Mouse (Mus musculus) embryo, embryonic 11.5 days (tissue): ENCODE data around the gene Actrt3.
"Not testable (repeated sequence)": the region's sequence is repeated elsewhere in the genome, so short reads cannot be mapped to it uniquely, and the experiment has no call there.

Experiments used
- DNase-seq: peaks from one replicate; pipeline ENCODE4 v3.0.0-alpha.2; 2012; ENCODE audit warnings: low read depth, low spot score

Gene Actrt3

DNA sequence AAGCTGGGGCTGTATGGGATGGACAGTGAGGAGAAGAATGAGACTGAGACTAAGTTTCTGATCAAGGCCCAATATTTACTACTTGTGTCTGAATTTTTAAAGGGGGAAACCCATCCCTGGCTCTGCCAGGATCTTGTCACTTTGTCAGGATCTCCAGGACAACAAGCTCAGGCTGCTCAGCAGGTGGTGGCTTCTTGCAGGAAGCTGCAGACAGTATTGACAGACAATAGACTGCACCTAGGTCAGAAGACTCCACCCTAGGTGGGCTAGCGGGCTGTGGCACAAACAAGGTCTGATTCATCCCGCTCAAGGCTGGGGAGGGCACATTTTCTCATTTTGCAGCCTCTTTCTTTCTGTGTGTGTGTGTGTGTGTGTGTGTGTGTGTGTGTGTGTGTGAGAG is 26.2 kb downstream of the Actrt3 start:
- no peak for DNase-seq

- DNase-seq: not testable (repeated sequence)
Observed at GRCm38 (mm10) chr3:30566333-30566732, 33.4 kb downstream of the Actrt3 start.

- no peak for DNase-seq
Observed at GRCm38 (mm10) chr3:30560677-30561314, 38.9 kb downstream of the Actrt3 start.

GRCm38 (mm10) chr3:30553741-30554140 is 46.0 kb downstream of the Actrt3 start:
- DNase-seq: no peak

DNA sequence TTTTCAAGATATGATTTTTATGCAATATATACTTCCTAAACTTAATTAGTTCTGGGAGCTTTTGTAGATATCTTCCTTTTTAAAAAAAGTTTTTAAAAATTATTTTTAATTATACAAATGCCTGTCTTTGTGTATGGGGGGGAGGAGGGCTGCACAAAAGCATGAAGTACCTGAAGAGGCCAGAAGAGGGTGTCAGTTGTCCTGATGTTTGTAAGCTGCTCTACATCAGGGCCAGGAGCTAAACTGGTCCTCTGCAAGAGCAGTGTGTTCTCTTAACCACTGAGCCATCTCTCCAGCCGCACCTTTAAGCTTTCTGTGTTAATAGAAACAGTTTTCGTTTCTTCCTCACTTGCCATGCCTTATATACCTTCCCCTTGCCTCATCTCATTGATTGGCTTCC is 49.5 kb downstream of the Actrt3 start:
- DNase-seq: no peak

DNA sequence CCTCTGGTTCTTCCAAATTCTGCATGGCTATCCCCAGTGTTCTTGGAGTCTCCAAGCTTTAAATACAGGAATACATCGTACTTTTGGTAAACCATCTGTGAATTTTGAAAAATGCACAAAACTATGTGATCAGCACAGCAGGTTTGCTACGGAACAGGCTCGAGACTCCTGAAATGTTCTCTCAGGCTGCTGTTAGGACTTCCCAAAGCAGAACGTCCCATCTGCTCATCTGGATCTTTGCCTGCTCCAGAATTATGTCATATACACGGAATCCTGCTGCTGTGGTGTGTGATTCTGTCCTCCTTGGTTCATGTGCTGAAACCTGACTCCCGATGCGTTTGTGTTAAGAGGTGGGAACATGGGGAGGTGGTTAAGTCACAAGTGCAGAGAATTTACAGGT is 50.8 kb downstream of the Actrt3 start:
- DNase-seq: no peak

- DNase-seq: no peak
Observed at GRCm38 (mm10) chr3:30547908-30548307, 51.8 kb downstream of the Actrt3 start, which contains the start of gene Mecom. Mecom (minus strand) TSS chr3:30548008.
